Comparison of ENCODE assay signal across 10 mouse cellular contexts in genomic region chr16:23518567-23519369, GRCm38 (mm10). TPM values are rescaled to one million over a fixed set of nuclear protein-coding genes. Genes with fewer than 3 reads are reported as not detected.
A peak's percentile ranks its signal among the peaks of the same experiment; 100 is the strongest.
DNase-seq lines count a peak whose midpoint lies in the region; ATAC-seq and TF ChIP-seq lines count a peak whose summit lies in the region.
"Had no signal": no experiment of that assay in that cellular context is flagged by ENCODE, and none has a peak within 500 bp of the region (broad histone marks: within the 10 kb centered on the region; RNA-seq: fewer than 3 reads in every experiment).

No protein-coding gene starts in this region.

- no peak for TF ChIP-seq CTCF in kidney, postnatal 0 days (IDR thresholded peaks at IDR 0.05; ENCODE audit: low read depth)

- H3K9me3 ChIP-seq in kidney, postnatal 0 days (replicated peaks; ENCODE audit: low read length) = no peaks in the 10 kb centered on the region
- H3K9me3 ChIP-seq in forebrain, embryonic 13.5 days (replicated peaks) = no peaks in the 10 kb centered on the region
- H3K9me3 ChIP-seq in midbrain, embryonic 10.5 days (replicated peaks) = no peaks in the 10 kb centered on the region
- H3K9me3 ChIP-seq: embryonic facial prominence, embryonic 12.5 days had no signal

- H3K27ac ChIP-seq in kidney, postnatal 0 days = no peak overlapping the region
- H3K27ac ChIP-seq in forebrain, embryonic 13.5 days = peak overlapping the region; percentile 98
- H3K27ac ChIP-seq in midbrain, embryonic 10.5 days (replicated peaks) = no peak overlapping the region
- H3K27ac ChIP-seq: embryonic facial prominence, embryonic 12.5 days had no signal

- DNase-seq in kidney, postnatal 0 days (ENCODE audit: low spot score) = peak; percentile 19
- no peak for DNase-seq in kidney, adult 11 months
- peak; percentile 58 for DNase-seq in adipocyte (ENCODE audit: low spot score)
- DNase-seq in midbrain, embryonic 10.5 days (ENCODE audit: low spot score) = no peak
- DNase-seq in urinary bladder, postnatal 14 days (ENCODE audit: low spot score) = no peak
- no peak for DNase-seq in spleen, adult 12 weeks (ENCODE audit: low spot score)
- DNase-seq in right cerebral cortex, postnatal 25 days = no peak
- DNase-seq: thymus, postnatal 36 days had no signal

- H3K36me3 ChIP-seq in kidney, postnatal 0 days (ENCODE audit: insufficient read depth, low read length) = no peaks in the 10 kb centered on the region
- peaks cover 7% of the 10 kb centered on the region for H3K36me3 ChIP-seq in forebrain, embryonic 13.5 days (ENCODE audit: poor library complexity, severe bottlenecking)
- no peaks in the 10 kb centered on the region for H3K36me3 ChIP-seq in midbrain, embryonic 10.5 days
- H3K36me3 ChIP-seq: embryonic facial prominence, embryonic 12.5 days had no signal

- H3K4me3 ChIP-seq in kidney, postnatal 0 days (replicated peaks; ENCODE audit: low read depth, low read length) = no peak overlapping the region
- peak overlapping the region; percentile 60 for H3K4me3 ChIP-seq in forebrain, embryonic 13.5 days
- peak overlapping the region; percentile 59; the same call in 1 of the 2 replicates for H3K4me3 ChIP-seq in midbrain, embryonic 10.5 days

- H3K4me1 ChIP-seq in kidney, postnatal 0 days (replicated peaks; ENCODE audit: insufficient read depth, low read length) = peaks cover 6% of the 10 kb centered on the region
- peaks cover 79% of the 10 kb centered on the region for H3K4me1 ChIP-seq in forebrain, embryonic 13.5 days
- peaks cover 36% of the 10 kb centered on the region for H3K4me1 ChIP-seq in midbrain, embryonic 10.5 days

- no peak overlapping the region for H3K9ac ChIP-seq in kidney, postnatal 0 days (ENCODE audit: low read depth, low read length)
- peak overlapping the region; percentile 85; the same call in 1 of the 2 replicates for H3K9ac ChIP-seq in forebrain, embryonic 13.5 days
- H3K9ac ChIP-seq: embryonic facial prominence, embryonic 12.5 days had no signal

- 51% methylated on average over 10 of the region's 10 CpGs for WGBS in kidney, postnatal 0 days
- WGBS in forebrain, embryonic 13.5 days = 51% methylated on average over 10 of the region's 10 CpGs
- WGBS in midbrain, embryonic 10.5 days = 88% methylated on average over 10 of the region's 10 CpGs

- H3K4me2 ChIP-seq in kidney, postnatal 0 days (ENCODE audit: low read length) = no peak overlapping the region; the same call in 1 of the 2 replicates
- H3K4me2 ChIP-seq in forebrain, embryonic 13.5 days = peak overlapping the region; percentile 74

- no peaks in the 10 kb centered on the region for H3K27me3 ChIP-seq in kidney, postnatal 0 days (ENCODE audit: insufficient read depth, low read length)
- no peaks in the 10 kb centered on the region for H3K27me3 ChIP-seq in forebrain, embryonic 13.5 days
- peaks cover 34% of the 10 kb centered on the region for H3K27me3 ChIP-seq in midbrain, embryonic 10.5 days (ENCODE audit: low read depth, poor library complexity, severe bottlenecking)
- H3K27me3 ChIP-seq: embryonic facial prominence, embryonic 12.5 days had no signal

- no peak for ATAC-seq in kidney, postnatal 0 days (replicated peaks; ENCODE audit: low FRiP score, low read depth)
- peak; percentile 44 for ATAC-seq in forebrain, embryonic 13.5 days

RNA-seq across cellular contexts. Expression of gene Rtp4, which starts 1.3 kb away (rescaled TPM):
- 38.1 and 50.7 TPM in 2 replicates for polyA plus RNA-seq in kidney, postnatal 0 days (2015; fragmentation: Nextera tagmentation; extraction: Ambion mirVana)
- 2.3 and 3.3 TPM in 2 replicates for polyA plus RNA-seq in forebrain, embryonic 13.5 days (2015; fragmentation: Nextera tagmentation; extraction: Ambion mirVana)
- polyA plus RNA-seq in midbrain, embryonic 10.5 days (2016; fragmentation: Nextera tagmentation; extraction: Ambion mirVana) = 0.69 and 1.7 TPM in 2 replicates

RNA-seq across cellular contexts. Expression of gene Masp1, which starts 1.8 kb away (rescaled TPM):
- 3.1 and 3.3 TPM in 2 replicates for polyA plus RNA-seq in kidney, postnatal 0 days (2015; fragmentation: Nextera tagmentation; extraction: Ambion mirVana)
- polyA plus RNA-seq in forebrain, embryonic 13.5 days (2015; fragmentation: Nextera tagmentation; extraction: Ambion mirVana) = 53.5 and 55.9 TPM in 2 replicates
- polyA plus RNA-seq in midbrain, embryonic 10.5 days (2016; fragmentation: Nextera tagmentation; extraction: Ambion mirVana) = 6.4 and 15.8 TPM in 2 replicates

Comparison
In these comparisons a context has a peak if more than half of its experiments do, and no peak if none do; other contexts are left out.
1. DNase-seq: peak in kidney, postnatal 0 days (single experiment) and adipocyte (single experiment); none in kidney, adult 11 months (single experiment), midbrain, embryonic 10.5 days (single experiment), urinary bladder, postnatal 14 days (single experiment), spleen, adult 12 weeks (single experiment) and right cerebral cortex, postnatal 25 days (single experiment).